Mouse (Mus musculus) MEL (cell line): ENCODE measurements around the gene Uba1. TPM values are rescaled to one million over a fixed set of nuclear protein-coding genes. Genes with fewer than 3 reads are reported as not detected.

Source experiments
- DNase-seq: peaks from one replicate; pipeline ENCODE4 v3.0.0; 2011; ENCODE audit warnings: low read depth, low spot score
- H3K27ac ChIP-seq: 2 replicates; pipeline ENCODE4 v1.5.1; 2012; ENCODE audit warnings: low read depth, mild to moderate bottlenecking, control low read depth, low read length, moderate library complexity; ENCODE audit not compliant: control insufficient read depth
- H3K27me3 ChIP-seq, 2 experiments: fragments of 150-350 bp in 1 of 2; sonication (generic) in 1 of 2; 2 replicates each; pipeline ENCODE4 v1.6.1; 2012; ENCODE audit warnings: low read length in 2 of 2, mild to moderate bottlenecking in 2 of 2, improper control_type of control experiment in 1 of 2, moderate library complexity in 1 of 2; ENCODE audit not compliant: insufficient read depth in 2 of 2, control insufficient read depth in 1 of 2
- H3K36me3 ChIP-seq, 2 experiments: 2 replicates each; pipeline ENCODE4 v1.6.1; 2012 to 2014; ENCODE audit warnings: low read length in 2 of 2, improper control_type of control experiment in 1 of 2, inconsistent platforms in 1 of 2, mild to moderate bottlenecking in 1 of 2; ENCODE audit not compliant: insufficient read depth in 2 of 2, control insufficient read depth in 1 of 2
- H3K4me1 ChIP-seq, 2 experiments: fragments of 150-350 bp in 1 of 2; sonication (generic) in 1 of 2; 2 replicates each; pipeline ENCODE4 v1.6.1; 2012; ENCODE audit warnings: low read length in 2 of 2, improper control_type of control experiment in 1 of 2, mild to moderate bottlenecking in 1 of 2; ENCODE audit not compliant: insufficient read depth in 2 of 2, control insufficient read depth in 1 of 2
- H3K4me3 ChIP-seq, 2 experiments: fragments of 150-350 bp in 1 of 2; sonication (generic) in 1 of 2; 2 replicates each; pipeline ENCODE4 v1.5.1; 2012; ENCODE audit warnings: low read depth in 2 of 2, low read length in 2 of 2, mild to moderate bottlenecking in 2 of 2, moderate library complexity in 2 of 2, control low read depth in 1 of 2, improper control_type of control experiment in 1 of 2; ENCODE audit not compliant: control insufficient read depth in 1 of 2, insufficient read depth in 1 of 2
- H3K79me2 ChIP-seq: 2 replicates; pipeline ENCODE4 v1.6.1; 2012; ENCODE audit warnings: mild to moderate bottlenecking, low read length, moderate library complexity; ENCODE audit not compliant: control insufficient read depth, poor library complexity, insufficient read depth
- H3K9ac ChIP-seq: 2 replicates; pipeline ENCODE4 v1.6.1; 2012; ENCODE audit warnings: low read depth, mild to moderate bottlenecking, control low read depth, low read length, moderate library complexity; ENCODE audit not compliant: control insufficient read depth, poor library complexity, severe bottlenecking
- H3K9me3 ChIP-seq: fragments of 150-350 bp; sonication (generic); replicated peaks from 2 replicates; pipeline ENCODE4 v1.6.1; 2012; ENCODE audit warnings: mild to moderate bottlenecking, low read length, improper control_type of control experiment, moderate library complexity; ENCODE audit not compliant: insufficient read depth
- BHLHE40 ChIP-seq: IDR thresholded peaks from 2 replicates; pipeline ENCODE4 v1.6.1; 2012; ENCODE audit warnings: low read depth, mild to moderate bottlenecking, inconsistent platforms, low read length, improper control_type of control experiment, borderline replicate concordance
- CHD1 ChIP-seq: IDR thresholded peaks from 2 replicates; pipeline ENCODE4 v1.6.1; 2012; ENCODE audit warnings: low read depth, mild to moderate bottlenecking, inconsistent platforms, low read length, improper control_type of control experiment
- E2F4 ChIP-seq: IDR thresholded peaks from 2 replicates; pipeline ENCODE4 v1.6.1; 2011; ENCODE audit warnings: low read depth, low read length, improper control_type of control experiment, borderline replicate concordance
- ELF1 ChIP-seq: IDR thresholded peaks from 2 replicates; pipeline ENCODE4 v1.6.1; 2014; ENCODE audit warnings: low read depth, mild to moderate bottlenecking, inconsistent platforms, low read length, improper control_type of control experiment, moderate library complexity
- GABPA ChIP-seq: IDR thresholded peaks from 2 replicates; pipeline ENCODE4 v1.6.1; 2012; ENCODE audit warnings: low read depth, mild to moderate bottlenecking, inconsistent platforms, low read length, improper control_type of control experiment, moderate library complexity
- HCFC1 ChIP-seq: IDR thresholded peaks from 2 replicates; pipeline ENCODE4 v1.6.1; 2012; ENCODE audit warnings: low read depth, mild to moderate bottlenecking, inconsistent platforms, low read length, improper control_type of control experiment, moderate library complexity
- MAFK ChIP-seq: IDR thresholded peaks from 2 replicates; pipeline ENCODE4 v1.6.1; 2011; ENCODE audit warnings: low read depth, mild to moderate bottlenecking, low read length, improper control_type of control experiment, borderline replicate concordance
- MAZ ChIP-seq: IDR thresholded peaks from 2 replicates; pipeline ENCODE4 v1.6.1; 2012; ENCODE audit warnings: low read depth, mild to moderate bottlenecking, inconsistent platforms, low read length, improper control_type of control experiment
- MXI1 ChIP-seq: IDR thresholded peaks from 2 replicates; pipeline ENCODE4 v1.6.1; 2011; ENCODE audit warnings: mild to moderate bottlenecking, low read depth, low read length, improper control_type of control experiment
- MYB ChIP-seq: IDR thresholded peaks from 2 replicates; pipeline ENCODE4 v1.6.1; 2011; ENCODE audit warnings: mild to moderate bottlenecking, low read depth, low read length, improper control_type of control experiment
- MYC ChIP-seq: IDR thresholded peaks from 2 replicates; pipeline ENCODE4 v1.6.1; 2011; ENCODE audit warnings: low read depth, mild to moderate bottlenecking, low read length, improper control_type of control experiment, moderate library complexity
- NELFE ChIP-seq: IDR thresholded peaks from 2 replicates; pipeline ENCODE4 v1.6.1; 2011; ENCODE audit warnings: low read depth, low read length, improper control_type of control experiment
- NRF1 ChIP-seq: IDR thresholded peaks from 2 replicates; pipeline ENCODE4 v1.6.1; 2014; ENCODE audit warnings: low read depth, mild to moderate bottlenecking, inconsistent platforms, low read length, improper control_type of control experiment, moderate library complexity; ENCODE audit not compliant: poor library complexity, insufficient read depth, severe bottlenecking
- POLR2A ChIP-seq, 2 experiments: IDR thresholded peaks; 2 replicates each; pipeline ENCODE4 v1.6.1; 2011 to 2012; ENCODE audit warnings: low read length in 2 of 2, mild to moderate bottlenecking in 2 of 2, control low read depth in 1 of 2, improper control_type of control experiment in 1 of 2, low read depth in 1 of 2, moderate library complexity in 1 of 2; ENCODE audit not compliant: control insufficient read depth in 1 of 2, insufficient read depth in 1 of 2, poor library complexity in 1 of 2
- POLR2AphosphoS2 ChIP-seq: IDR thresholded peaks from 2 replicates; pipeline ENCODE4 v1.6.1; 2011; ENCODE audit warnings: low read length, improper control_type of control experiment
- RCOR1 ChIP-seq: IDR thresholded peaks from 2 replicates; pipeline ENCODE4 v1.6.1; 2012; ENCODE audit warnings: low read depth, mild to moderate bottlenecking, inconsistent platforms, low read length, improper control_type of control experiment
- SIN3A ChIP-seq: IDR thresholded peaks from 2 replicates; pipeline ENCODE4 v1.6.1; 2012; ENCODE audit warnings: low read length, improper control_type of control experiment, inconsistent platforms
- SMC3 ChIP-seq: IDR thresholded peaks from 2 replicates; pipeline ENCODE4 v1.6.1; 2011; ENCODE audit warnings: low read depth, low read length, improper control_type of control experiment
- TCF12 ChIP-seq: IDR thresholded peaks from 2 replicates; pipeline ENCODE4 v1.6.1; 2014; ENCODE audit warnings: low read depth, mild to moderate bottlenecking, inconsistent platforms, low read length, improper control_type of control experiment, moderate library complexity
- UBTF ChIP-seq: IDR thresholded peaks from 2 replicates; pipeline ENCODE4 v1.6.1; 2012; ENCODE audit warnings: low read depth, mild to moderate bottlenecking, inconsistent platforms, low read length, improper control_type of control experiment, moderate library complexity, borderline replicate concordance; ENCODE audit not compliant: insufficient read depth
- USF1 ChIP-seq: IDR thresholded peaks from 2 replicates; pipeline ENCODE4 v1.6.1; 2014; ENCODE audit warnings: low read depth, mild to moderate bottlenecking, inconsistent platforms, low read length, improper control_type of control experiment, moderate library complexity
- ZMIZ1 ChIP-seq: IDR thresholded peaks from 2 replicates; pipeline ENCODE4 v1.6.1; 2012; ENCODE audit warnings: low read depth, mild to moderate bottlenecking, inconsistent platforms, low read length, improper control_type of control experiment, moderate library complexity
- polyA plus RNA-seq, 2 experiments: library from polyadenylated mRNA; stranded (reverse) in 1 of 2; unstranded in 1 of 2; fragments of >175 nt in 1 of 2; fragments of >200 nt in 1 of 2; gene quantifications; 2 replicates each; pipeline versions ENCODE4 v1.2.1 to v1.2.4; 2012; ENCODE audit warnings: low replicate concordance in 2 of 2, low read depth in 1 of 2; ENCODE audit not compliant: insufficient read length in 2 of 2, insufficient read depth in 1 of 2, missing spikeins in 1 of 2
- total RNA-seq: library from RNA; depleted of rRNA; stranded (reverse); fragments of 300-350 nt; gene quantifications from 2 replicates; pipeline ENCODE4 v1.2.3, GENCODE M21; 2012

Uba1 gene
- total and polyA plus RNA-seq, 3 experiments = 269 to 704 (median 530) TPM

- peak; percentile 76 for TF ChIP-seq MYC
- no peak for TF ChIP-seq SMC3
- TF ChIP-seq POLR2A (IDR thresholded peaks at IDR 0.05; ENCODE audit: control insufficient read depth in 1 of 2, insufficient read depth in 1 of 2, low read depth in 1 of 2, low read length in 2 of 2, poor library complexity in 1 of 2) = peak in 1 of 2 experiments; percentile 75; a peak in 2 of 4 replicates
- no peak for TF ChIP-seq BHLHE40
- no peak for TF ChIP-seq E2F4
- no peak for TF ChIP-seq MAFK
- no peak for TF ChIP-seq ZMIZ1
- no peak for TF ChIP-seq UBTF
- TF ChIP-seq NELFE = peak; percentile 73
- 0 out of 2 replicates have a peak, but pooled peaks have one; percentile 15 for TF ChIP-seq USF1
- no peak for TF ChIP-seq RCOR1
- TF ChIP-seq MAZ = no peak
- no peak for TF ChIP-seq GABPA
- TF ChIP-seq, all 39 proteins: peak for 13
Observed at GRCm38 (mm10) chrX:20687519-20688067, 29.5 kb downstream of the Uba1 start, which contains the start of gene Cdk16 (continued).

- H3K27ac ChIP-seq = peak overlapping the region; percentile 94
- peaks cover 27% of the 10 kb centered on the region for H3K79me2 ChIP-seq
- no peaks in the 10 kb centered on the region for H3K27me3 ChIP-seq
- peak overlapping the region; percentile 97 for H3K9ac ChIP-seq
- peak; percentile 93 for DNase-seq
- TF ChIP-seq HCFC1 (peak; percentile 74), MYC (0 out of 2 replicates have a peak, but pooled peaks have one; percentile 4), RCOR1 (no peak), MXI1 (peak; percentile 14), NRF1 (peak; percentile 97), POLR2A (IDR thresholded peaks at IDR 0.05; ENCODE audit: control insufficient read depth in 1 of 2, insufficient read depth in 1 of 2, low read depth in 1 of 2, low read length in 2 of 2, poor library complexity in 1 of 2) (peak; percentile 83 to 97; a peak in 3 of 4 replicates), POLR2AphosphoS2 (peak; percentile 81; the same call in 1 of the 2 replicates), SIN3A (peak; percentile 1; the same call in 1 of the 2 replicates), MAZ (no peak; the same call in 1 of the 2 replicates), USF1 (no peak), BHLHE40 (no peak), E2F4 (peak; percentile 54; the same call in 1 of the 2 replicates), MYB (no peak), ELF1 (peak; percentile 88), CHD1 (peak; percentile 98), TCF12 (peak; percentile 54), NELFE (peak; percentile 92)
- peak overlapping the region; percentile 62 to 90 for H3K4me3 ChIP-seq
- H3K9me3 ChIP-seq = no peaks in the 10 kb centered on the region
- peaks cover 0 to 22% of the 10 kb centered on the region in 2 experiments; a peak in 3 of 4 replicates for H3K36me3 ChIP-seq
- H3K4me1 ChIP-seq = peaks cover 8 to 16% of the 10 kb centered on the region in 2 experiments
Observed at GRCm38 (mm10) chrX:20688068-20688547, 30.0 kb downstream of the Uba1 start.
